Mouse (Mus musculus): ENCODE data around the gene Gm20671. TPM values are rescaled to one million over a fixed set of nuclear protein-coding genes. Genes with fewer than 3 reads are reported as not detected.
A peak's percentile ranks its signal among the peaks of the same experiment; 100 is the strongest.
"Not testable (repeated sequence)": the region's sequence is repeated elsewhere in the genome, so short reads cannot be mapped to it uniquely, and the experiment has no call there.

Gene Gm20671
- polyA plus RNA-seq, 1 experiment, result not detected

GRCm38 (mm10) chr5:32778168-32778567 lies 48.7 kb downstream of the Gm20671 start:
- Histone ChIP-seq H3K36me3 (ENCODE audit: control insufficient read depth, insufficient read depth, low read length, poor library complexity, severe bottlenecking) (peaks cover 15% of the 10 kb centered on the region), H3K9ac (ENCODE audit: low read depth, poor library complexity, severe bottlenecking) (no peak overlapping the region), H3K9me3 (replicated peaks; ENCODE audit: control insufficient read depth, insufficient read depth, low read length, poor library complexity, severe bottlenecking) (no peaks in the 10 kb centered on the region), H3K27me3 (ENCODE audit: control insufficient read depth, insufficient read depth, low read length, poor library complexity, severe bottlenecking) (no peaks in the 10 kb centered on the region), H3K4me3 (ENCODE audit: low read depth, low read length) (no peak overlapping the region), H3K27ac (ENCODE audit: insufficient read depth, low read length) (no peak overlapping the region), H3K4me1 (ENCODE audit: control insufficient read depth, insufficient read depth, low read length) (no peaks in the 10 kb centered on the region)
- TF ChIP-seq EP300 (IDR thresholded peaks at IDR 0.05; ENCODE audit: insufficient read depth, low read depth, low read length) (no peak), CTCF (IDR thresholded peaks at IDR 0.05; ENCODE audit: low read depth, low read length) (no peak), POLR2A (IDR thresholded peaks at IDR 0.05; ENCODE audit: insufficient read depth, low read length) (no peak)

- no peak overlapping the region for H3K9ac ChIP-seq (ENCODE audit: low read depth, poor library complexity, severe bottlenecking)
- H3K27me3 ChIP-seq (ENCODE audit: control insufficient read depth, insufficient read depth, low read length, poor library complexity, severe bottlenecking), result no peaks in the 10 kb centered on the region
- no peaks in the 10 kb centered on the region for H3K4me1 ChIP-seq (ENCODE audit: control insufficient read depth, insufficient read depth, low read length)
- peaks cover 36% of the 10 kb centered on the region for H3K36me3 ChIP-seq (ENCODE audit: control insufficient read depth, insufficient read depth, low read length, poor library complexity, severe bottlenecking)
- H3K4me3 ChIP-seq (ENCODE audit: low read depth, low read length), result no peak overlapping the region
- no peak for TF ChIP-seq CTCF (IDR thresholded peaks at IDR 0.05; ENCODE audit: low read depth, low read length)
- no peak for TF ChIP-seq POLR2A (IDR thresholded peaks at IDR 0.05; ENCODE audit: insufficient read depth, low read length)
- TF ChIP-seq EP300 (IDR thresholded peaks at IDR 0.05; ENCODE audit: insufficient read depth, low read depth, low read length), result no peak
- H3K27ac ChIP-seq (ENCODE audit: insufficient read depth, low read length), result no peak overlapping the region
- no peaks in the 10 kb centered on the region; the same call in 1 of the 2 replicates for H3K9me3 ChIP-seq (replicated peaks; ENCODE audit: control insufficient read depth, insufficient read depth, low read length, poor library complexity, severe bottlenecking)
Observed at GRCm38 (mm10) chr5:32772361-32772760, 54.5 kb downstream of the Gm20671 start.

- TF ChIP-seq POLR2A (IDR thresholded peaks at IDR 0.05; ENCODE audit: insufficient read depth, low read length) (no peak), EP300 (IDR thresholded peaks at IDR 0.05; ENCODE audit: insufficient read depth, low read depth, low read length) (no peak), CTCF (IDR thresholded peaks at IDR 0.05; ENCODE audit: low read depth, low read length) (no peak)
- no peak overlapping the region for H3K27ac ChIP-seq (ENCODE audit: insufficient read depth, low read length)
Observed at GRCm38 (mm10) chr5:32767636-32768373, 59.1 kb downstream of the Gm20671 start.

GRCm38 (mm10) chr5:32767004-32767403 lies 59.9 kb downstream of the Gm20671 start:
- Histone ChIP-seq H3K9me3 (replicated peaks; ENCODE audit: control insufficient read depth, insufficient read depth, low read length, poor library complexity, severe bottlenecking) (no peaks in the 10 kb centered on the region), H3K27me3 (ENCODE audit: control insufficient read depth, insufficient read depth, low read length, poor library complexity, severe bottlenecking) (no peaks in the 10 kb centered on the region), H3K4me3 (ENCODE audit: low read depth, low read length) (no peak overlapping the region), H3K9ac (ENCODE audit: low read depth, poor library complexity, severe bottlenecking) (no peak overlapping the region), H3K4me1 (ENCODE audit: control insufficient read depth, insufficient read depth, low read length) (no peaks in the 10 kb centered on the region), H3K27ac (ENCODE audit: insufficient read depth, low read length) (no peak overlapping the region), H3K36me3 (ENCODE audit: control insufficient read depth, insufficient read depth, low read length, poor library complexity, severe bottlenecking) (peaks cover 22% of the 10 kb centered on the region)
- TF ChIP-seq POLR2A (IDR thresholded peaks at IDR 0.05; ENCODE audit: insufficient read depth, low read length), result no peak
- TF ChIP-seq CTCF (IDR thresholded peaks at IDR 0.05; ENCODE audit: low read depth, low read length), result no peak
- TF ChIP-seq EP300 (IDR thresholded peaks at IDR 0.05; ENCODE audit: insufficient read depth, low read depth, low read length), result no peak

More at GRCm38 (mm10) chr5:32767636-32768373, 59.1 kb downstream of the Gm20671 start:
- H3K36me3 ChIP-seq (ENCODE audit: control insufficient read depth, insufficient read depth, low read length, poor library complexity, severe bottlenecking), result peaks cover 26% of the 10 kb centered on the region
- H3K9me3 ChIP-seq (replicated peaks; ENCODE audit: control insufficient read depth, insufficient read depth, low read length, poor library complexity, severe bottlenecking), result no peaks in the 10 kb centered on the region; the same call in 1 of the 2 replicates
- H3K27me3 ChIP-seq (ENCODE audit: control insufficient read depth, insufficient read depth, low read length, poor library complexity, severe bottlenecking), result no peaks in the 10 kb centered on the region
- H3K4me3 ChIP-seq (ENCODE audit: low read depth, low read length), result no peak overlapping the region
- no peaks in the 10 kb centered on the region for H3K4me1 ChIP-seq (ENCODE audit: control insufficient read depth, insufficient read depth, low read length)
- 0 out of 2 replicates have a peak overlapping the region, but pooled peaks have one; percentile 11 for H3K9ac ChIP-seq (ENCODE audit: low read depth, poor library complexity, severe bottlenecking)

- Histone ChIP-seq H3K27me3 (ENCODE audit: control insufficient read depth, insufficient read depth, low read length, poor library complexity, severe bottlenecking) (no peaks in the 10 kb centered on the region), H3K4me1 (ENCODE audit: control insufficient read depth, insufficient read depth, low read length) (no peaks in the 10 kb centered on the region), H3K27ac (ENCODE audit: insufficient read depth, low read length) (no peak overlapping the region), H3K9ac (ENCODE audit: low read depth, poor library complexity, severe bottlenecking) (no peak overlapping the region), H3K9me3 (replicated peaks; ENCODE audit: control insufficient read depth, insufficient read depth, low read length, poor library complexity, severe bottlenecking) (no peaks in the 10 kb centered on the region), H3K36me3 (ENCODE audit: control insufficient read depth, insufficient read depth, low read length, poor library complexity, severe bottlenecking) (peaks cover 9% of the 10 kb centered on the region; the same call in 1 of the 2 replicates), H3K4me3 (ENCODE audit: low read depth, low read length) (no peak overlapping the region)
- TF ChIP-seq EP300 (IDR thresholded peaks at IDR 0.05; ENCODE audit: insufficient read depth, low read depth, low read length), result no peak
- no peak for TF ChIP-seq POLR2A (IDR thresholded peaks at IDR 0.05; ENCODE audit: insufficient read depth, low read length)
- no peak for TF ChIP-seq CTCF (IDR thresholded peaks at IDR 0.05; ENCODE audit: low read depth, low read length)
Observed at GRCm38 (mm10) chr5:32761566-32762140, 65.3 kb downstream of the Gm20671 start.

- Histone ChIP-seq H3K9ac (ENCODE audit: low read depth, poor library complexity, severe bottlenecking) (peak overlapping the region; percentile 66), H3K27me3 (ENCODE audit: control insufficient read depth, insufficient read depth, low read length, poor library complexity, severe bottlenecking) (no peaks in the 10 kb centered on the region), H3K9me3 (replicated peaks; ENCODE audit: control insufficient read depth, insufficient read depth, low read length, poor library complexity, severe bottlenecking) (no peaks in the 10 kb centered on the region), H3K36me3 (ENCODE audit: control insufficient read depth, insufficient read depth, low read length, poor library complexity, severe bottlenecking) (peaks cover 9% of the 10 kb centered on the region; the same call in 1 of the 2 replicates), H3K4me3 (ENCODE audit: low read depth, low read length) (no peak overlapping the region; the same call in 1 of the 2 replicates), H3K4me1 (ENCODE audit: control insufficient read depth, insufficient read depth, low read length) (no peaks in the 10 kb centered on the region), H3K27ac (ENCODE audit: insufficient read depth, low read length) (peak overlapping the region; percentile 90)
- TF ChIP-seq EP300 (IDR thresholded peaks at IDR 0.05; ENCODE audit: insufficient read depth, low read depth, low read length) (no peak), CTCF (IDR thresholded peaks at IDR 0.05; ENCODE audit: low read depth, low read length) (no peak), POLR2A (IDR thresholded peaks at IDR 0.05; ENCODE audit: insufficient read depth, low read length) (no peak)
Observed at GRCm38 (mm10) chr5:32760787-32761186, 66.1 kb downstream of the Gm20671 start.

- not testable (repeated sequence) for H3K9me3 ChIP-seq (replicated peaks; ENCODE audit: control insufficient read depth, insufficient read depth, low read length, poor library complexity, severe bottlenecking); H3K4me1 ChIP-seq (ENCODE audit: control insufficient read depth, insufficient read depth, low read length); H3K27me3 ChIP-seq (ENCODE audit: control insufficient read depth, insufficient read depth, low read length, poor library complexity, severe bottlenecking); H3K36me3 ChIP-seq (ENCODE audit: control insufficient read depth, insufficient read depth, low read length, poor library complexity, severe bottlenecking)
- Histone ChIP-seq H3K27ac (ENCODE audit: insufficient read depth, low read length) (peak overlapping the region; percentile 90), H3K9ac (ENCODE audit: low read depth, poor library complexity, severe bottlenecking) (peak overlapping the region; percentile 66), H3K4me3 (ENCODE audit: low read depth, low read length) (peak overlapping the region; percentile 67)
Observed at GRCm38 (mm10) chr5:32760352-32760751, 66.6 kb downstream of the Gm20671 start.

Measured in ES-Bruce4 (cell line).